ENCODE assay signal across 24 mouse cellular contexts in genomic region chr13:69069817-69070216, GRCm38 (mm10).
A peak's percentile ranks its signal among the peaks of the same experiment; 100 is the strongest.
DNase-seq lines count a peak whose midpoint lies in the region; ATAC-seq and TF ChIP-seq lines count a peak whose summit lies in the region.
"Had no signal": no experiment of that assay in that cellular context is flagged by ENCODE, and none has a peak within 500 bp of the region (broad histone marks: within the 10 kb centered on the region; RNA-seq: fewer than 3 reads in every experiment).

No protein-coding gene starts in this region.

- no peak overlapping the region for H3K4me2 ChIP-seq in liver, embryonic 12.5 days
- no peak overlapping the region for H3K4me2 ChIP-seq in lung, embryonic 16.5 days (ENCODE audit: low read depth, low read length)
- H3K4me2 ChIP-seq: embryonic facial prominence, embryonic 12.5 days; forebrain, embryonic 13.5 days; forebrain, embryonic 15.5 days had no signal

- H3K4me1 ChIP-seq in liver, adult 2 months (ENCODE audit: control insufficient read depth, insufficient read depth, low read length): peaks cover 2% of the 10 kb centered on the region
- no peaks in the 10 kb centered on the region for H3K4me1 ChIP-seq in liver, embryonic 12.5 days
- H3K4me1 ChIP-seq in lung, embryonic 16.5 days (replicated peaks; ENCODE audit: control insufficient read depth, insufficient read depth, low read length): no peaks in the 10 kb centered on the region
- H3K4me1 ChIP-seq: embryonic facial prominence, embryonic 10.5 days; embryonic facial prominence, embryonic 12.5 days; forebrain, embryonic 13.5 days; forebrain, embryonic 15.5 days had no signal

- H3K9me3 ChIP-seq in liver, embryonic 12.5 days (replicated peaks): no peaks in the 10 kb centered on the region
- no peaks in the 10 kb centered on the region for H3K9me3 ChIP-seq in lung, embryonic 16.5 days (ENCODE audit: control insufficient read depth, low read length)
- H3K9me3 ChIP-seq: embryonic facial prominence, embryonic 10.5 days; embryonic facial prominence, embryonic 12.5 days; forebrain, embryonic 13.5 days; forebrain, embryonic 15.5 days had no signal

- H3K36me3 ChIP-seq in liver, adult 2 months (ENCODE audit: control insufficient read depth, insufficient read depth, low read length): no peaks in the 10 kb centered on the region
- no peaks in the 10 kb centered on the region for H3K36me3 ChIP-seq in liver, embryonic 12.5 days
- H3K36me3 ChIP-seq in lung, embryonic 16.5 days (ENCODE audit: control insufficient read depth, insufficient read depth, low read length): no peaks in the 10 kb centered on the region
- H3K36me3 ChIP-seq: embryonic facial prominence, embryonic 10.5 days; embryonic facial prominence, embryonic 12.5 days; forebrain, embryonic 15.5 days; G1E had no signal

- no peak overlapping the region for H3K4me3 ChIP-seq in liver, adult 2 months (ENCODE audit: insufficient read depth, low read depth, low read length)
- H3K4me3 ChIP-seq in liver, embryonic 12.5 days: no peak overlapping the region
- no peak overlapping the region for H3K4me3 ChIP-seq in lung, embryonic 16.5 days (ENCODE audit: low read length)
- H3K4me3 ChIP-seq: embryonic facial prominence, embryonic 10.5 days; embryonic facial prominence, embryonic 12.5 days; forebrain, embryonic 13.5 days; forebrain, embryonic 15.5 days had no signal

- H3K9ac ChIP-seq in liver, adult 2 months (ENCODE audit: low read depth, low read length): no peak overlapping the region
- no peak overlapping the region for H3K9ac ChIP-seq in liver, embryonic 12.5 days
- H3K9ac ChIP-seq in lung, embryonic 16.5 days (ENCODE audit: low read length): no peak overlapping the region
- H3K9ac ChIP-seq: embryonic facial prominence, embryonic 12.5 days; forebrain, embryonic 13.5 days; forebrain, embryonic 15.5 days had no signal

- H3K27me3 ChIP-seq in liver, adult 2 months (ENCODE audit: control insufficient read depth, insufficient read depth, low read length): no peaks in the 10 kb centered on the region
- H3K27me3 ChIP-seq in liver, embryonic 12.5 days (replicated peaks): no peaks in the 10 kb centered on the region
- no peaks in the 10 kb centered on the region for H3K27me3 ChIP-seq in lung, embryonic 16.5 days (ENCODE audit: control insufficient read depth, insufficient read depth, low read depth, low read length)
- H3K27me3 ChIP-seq: CH12.LX; embryonic facial prominence, embryonic 12.5 days; forebrain, embryonic 13.5 days; forebrain, embryonic 15.5 days; Patski had no signal

- TF ChIP-seq POLR2A in liver, adult 2 months (IDR thresholded peaks at IDR 0.05; ENCODE audit: extremely low read depth, insufficient read depth, low read length): no peak

- peak; percentile 39 for DNase-seq in heart, adult 11 months
- DNase-seq in heart, adult 9 months (ENCODE audit: low spot score in 2 of 2): no peak
- peak; percentile 28 for DNase-seq in liver, adult 2 months (ENCODE audit: extremely low read depth, low read depth, low spot score)
- no peak for DNase-seq in lung, postnatal 36 days
- DNase-seq: adrenal gland, adult 8-10 months; adrenal gland, postnatal 14 days; adrenal gland, postnatal 36 days; B cell, adult 2 months; cerebellum, adult 11-12 months; cerebellum, adult 2 months; cerebellum, adult 9-10 months; cerebellum, postnatal 10 days; cerebellum, postnatal 25 days had no signal

- H3K27ac ChIP-seq in liver, adult 2 months (replicated peaks; ENCODE audit: insufficient read depth, low read depth, low read length): no peak overlapping the region
- no peak overlapping the region for H3K27ac ChIP-seq in liver, embryonic 12.5 days
- H3K27ac ChIP-seq in lung, embryonic 16.5 days (ENCODE audit: low read length): no peak overlapping the region
- H3K27ac ChIP-seq: embryonic facial prominence, embryonic 10.5 days; embryonic facial prominence, embryonic 12.5 days; forebrain, embryonic 13.5 days; forebrain, embryonic 15.5 days had no signal

- no peak for ATAC-seq in liver, embryonic 12.5 days
- ATAC-seq in lung, embryonic 16.5 days (ENCODE audit: low read depth): peak; percentile 56; the same call in 1 of the 2 replicates
- ATAC-seq: activated CD4-positive, CD25-positive, alpha-beta regulatory T cell, adult 4 months; CD4-positive, CD25-positive, alpha-beta regulatory T cell, adult 4 months; forebrain, embryonic 13.5 days; forebrain, embryonic 15.5 days; Patski had no signal

- 30% methylated on average over 3 of the region's 3 CpGs for WGBS in liver, adult 2 months
- WGBS in liver, embryonic 12.5 days (ENCODE audit: insufficient replicate concordance): 64% methylated on average over 3 of the region's 3 CpGs
- WGBS in lung, embryonic 16.5 days: 66% methylated on average over 3 of the region's 3 CpGs

- no peaks in the 10 kb centered on the region for H3K79me2 ChIP-seq in liver, adult 2 months (ENCODE audit: control insufficient read depth, insufficient read depth, low read length)

- TF ChIP-seq CTCF in liver, adult 2 months (IDR thresholded peaks at IDR 0.05; ENCODE audit: low read depth, low read length): no peak

Comparison
In these comparisons a context has a peak if more than half of its experiments do, and no peak if none do; other contexts are left out.
1. DNase-seq: peak in heart, adult 11 months (single experiment) and liver, adult 2 months (single experiment); none in heart, adult 9 months (0 of 2) and lung, postnatal 36 days (single experiment).